Mouse (Mus musculus) forebrain, postnatal 0 days (tissue): ENCODE measurements around the gene Mycbpap. TPM values are rescaled to one million over a fixed set of nuclear protein-coding genes. Genes with fewer than 3 reads are reported as not detected.

Experiments used
- ATAC-seq: fragments of 200-750 bp; cut with Nextera tagmentation; 2 replicates; pipeline ENCODE4 v1.8.0; 2017; ENCODE audit warnings: mild to moderate bottlenecking, moderate library complexity
- DNase-seq: peaks from one replicate; pipeline ENCODE4 v3.0.0-alpha.2; 2015
- H3K27ac ChIP-seq: fragments of 300-500 bp; sonication (generic); 2 replicates; pipeline ENCODE4 v1.5.1; 2014; ENCODE audit warnings: low read depth, mild to moderate bottlenecking, antibody characterized with exemption, low read length, moderate library complexity, mixed read lengths
- H3K27me3 ChIP-seq: fragments of 300-500 bp; sonication (generic); 2 replicates; pipeline ENCODE4 v1.6.1; 2014; ENCODE audit warnings: mild to moderate bottlenecking, low read length, mixed read lengths; ENCODE audit not compliant: insufficient read depth
- H3K36me3 ChIP-seq: fragments of 300-500 bp; sonication (generic); 2 replicates; pipeline ENCODE4 v1.6.1; 2014; ENCODE audit warnings: mild to moderate bottlenecking, moderate library complexity; ENCODE audit not compliant: insufficient read depth
- H3K4me1 ChIP-seq: fragments of 300-500 bp; sonication (generic); 2 replicates; pipeline ENCODE4 v1.6.1; 2014; ENCODE audit warnings: antibody characterized with exemption; ENCODE audit not compliant: insufficient read depth
- H3K4me2 ChIP-seq: fragments of 300-500 bp; sonication (generic); 2 replicates; pipeline ENCODE4 v1.6.1; 2014; ENCODE audit warnings: low read depth, mild to moderate bottlenecking, moderate library complexity
- H3K4me3 ChIP-seq: fragments of 300-500 bp; sonication (generic); 2 replicates; pipeline ENCODE4 v1.5.1; 2014; ENCODE audit warnings: low read depth, low read length, mixed read lengths
- H3K9ac ChIP-seq: fragments of 300-500 bp; sonication (generic); 2 replicates; pipeline ENCODE4 v1.6.1; 2014; ENCODE audit warnings: mild to moderate bottlenecking
- H3K9me3 ChIP-seq: fragments of 300-500 bp; sonication (generic); 2 replicates; pipeline ENCODE4 v1.6.1; 2016; ENCODE audit warnings: low read length
- CTCF ChIP-seq: sonication (generic); IDR thresholded peaks from 2 replicates; pipeline ENCODE4 v1.5.1; 2016; ENCODE audit warnings: antibody characterized with exemption, control low read depth, low read depth
- WGBS: fragments of 180-500 bp; shearing (Covaris S2); extraction: QIAGEN DNeasy Blood & Tissue Kit; methylation state at CpG from one replicate; pipeline ENCODE4 v1.1.7; 2014; 5-methylcytosine and 5-hydroxymethylcytosine counted together
- polyA plus RNA-seq: library from polyadenylated mRNA; unstranded; fragments of >200 nt; fragmentation: Nextera tagmentation; extraction: Ambion mirVana; gene quantifications from 2 replicates; pipeline ENCODE4 v1.2.1, GENCODE M21; 2015
- total RNA-seq: library from RNA; depleted of rRNA; stranded (reverse); fragments of >200 nt; gene quantifications from 2 replicates; pipeline ENCODE4 v1.2.3, GENCODE M21; 2014

Mycbpap gene
- total and polyA plus RNA-seq, 2 experiments from 2014 or later = 1.7 to 2.1 TPM

GRCm38 (mm10) chr11:94472916-94473706 lies 48.4 kb downstream of the Mycbpap start:
- peak overlapping the region; percentile 68 for H3K9ac ChIP-seq
- DNase-seq = no peak
- 2% methylated on average over 49 of the region's 52 CpGs for WGBS
- H3K4me1 ChIP-seq = peaks cover 29% of the 10 kb centered on the region
- peaks cover 6% of the 10 kb centered on the region for H3K27me3 ChIP-seq
- H3K4me2 ChIP-seq = peak overlapping the region; percentile 90
- H3K36me3 ChIP-seq = no peaks in the 10 kb centered on the region
- H3K27ac ChIP-seq = peak overlapping the region; percentile 60
- no peaks in the 10 kb centered on the region for H3K9me3 ChIP-seq
- H3K4me3 ChIP-seq = peak overlapping the region; percentile 72
- no peak for ATAC-seq
- no peak for TF ChIP-seq CTCF

DNA sequence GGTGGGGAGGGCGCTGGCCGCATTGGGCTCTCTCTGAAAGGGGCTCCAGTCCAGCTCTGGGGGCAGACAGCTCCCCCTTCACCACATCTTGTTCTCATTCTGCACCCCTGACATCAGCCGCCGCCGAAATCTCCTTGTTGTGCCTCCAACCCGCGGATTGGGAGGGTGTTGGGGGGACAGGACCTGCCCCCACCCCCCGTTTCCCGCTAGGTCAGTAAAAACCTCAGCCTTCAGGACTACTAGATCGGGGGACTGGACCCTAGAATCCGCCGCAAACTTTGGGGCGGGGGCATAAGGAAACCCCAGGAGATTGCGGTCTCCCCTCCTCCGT lies 49.0 kb downstream of the Mycbpap start:
- Histone ChIP-seq H3K4me2 (peak overlapping the region; percentile 90), H3K36me3 (no peaks in the 10 kb centered on the region), H3K4me3 (peak overlapping the region; percentile 72), H3K4me1 (peaks cover 33% of the 10 kb centered on the region), H3K27ac (peak overlapping the region; percentile 60), H3K9ac (peak overlapping the region; percentile 68), H3K27me3 (peaks cover 6% of the 10 kb centered on the region), H3K9me3 (no peaks in the 10 kb centered on the region)
- DNase-seq = no peak
- TF ChIP-seq CTCF = no peak
- no peak for ATAC-seq
- under 1% methylated on average over 15 of the region's 15 CpGs for WGBS

DNA sequence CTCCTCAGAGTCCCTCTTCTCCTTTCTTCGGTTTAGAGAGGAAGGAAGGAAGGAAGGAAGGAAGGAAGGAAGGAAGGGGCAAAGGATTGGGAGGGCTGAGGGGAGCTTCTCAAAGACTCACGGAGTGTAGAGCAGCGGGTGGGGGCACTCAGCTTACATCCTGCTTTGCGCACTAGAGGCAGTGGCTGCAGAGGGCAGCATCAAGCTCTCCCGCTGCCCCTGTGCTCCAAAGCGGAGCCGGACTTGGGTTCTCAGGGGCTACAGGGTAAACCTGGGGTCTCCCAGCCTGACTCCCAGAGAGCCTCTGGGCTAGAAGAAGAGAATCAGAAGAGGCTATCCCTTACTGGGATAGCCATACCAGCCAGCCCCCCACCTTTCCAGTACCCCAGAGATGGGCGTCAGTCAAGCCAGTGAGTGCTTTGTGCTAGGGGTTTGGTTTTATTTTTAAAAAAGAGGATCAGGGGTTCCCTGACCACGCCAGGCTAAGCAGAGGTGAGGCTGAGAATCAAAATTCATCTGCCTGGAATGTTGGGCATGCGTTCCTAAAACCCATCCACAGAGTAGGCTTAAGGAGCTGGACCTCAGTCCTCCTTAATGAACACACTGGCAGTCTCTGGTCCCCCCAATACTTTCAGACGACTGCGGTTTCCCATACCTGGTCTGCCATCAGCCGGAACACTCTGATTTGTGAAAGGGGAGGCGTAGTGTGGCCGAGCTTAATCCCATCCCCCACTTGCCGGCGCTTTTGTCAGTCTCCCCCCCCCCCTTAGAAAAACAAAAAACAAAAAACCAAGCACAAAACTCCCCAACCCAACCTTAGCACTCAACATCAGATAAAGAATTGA lies 49.6 kb downstream of the Mycbpap start:
- Histone ChIP-seq H3K4me3 (peak overlapping the region; percentile 72), H3K4me1 (peaks cover 33% of the 10 kb centered on the region), H3K4me2 (peak overlapping the region; percentile 90), H3K9ac (peak overlapping the region; percentile 68), H3K27me3 (peaks cover 6% of the 10 kb centered on the region), H3K36me3 (no peaks in the 10 kb centered on the region), H3K9me3 (no peaks in the 10 kb centered on the region), H3K27ac (peak overlapping the region; percentile 60)
- no peak for DNase-seq
- no peak for ATAC-seq
- TF ChIP-seq CTCF = peak; percentile 27; the same call in 1 of the 2 replicates
- 9% methylated on average over 17 of the region's 17 CpGs for WGBS

DNA sequence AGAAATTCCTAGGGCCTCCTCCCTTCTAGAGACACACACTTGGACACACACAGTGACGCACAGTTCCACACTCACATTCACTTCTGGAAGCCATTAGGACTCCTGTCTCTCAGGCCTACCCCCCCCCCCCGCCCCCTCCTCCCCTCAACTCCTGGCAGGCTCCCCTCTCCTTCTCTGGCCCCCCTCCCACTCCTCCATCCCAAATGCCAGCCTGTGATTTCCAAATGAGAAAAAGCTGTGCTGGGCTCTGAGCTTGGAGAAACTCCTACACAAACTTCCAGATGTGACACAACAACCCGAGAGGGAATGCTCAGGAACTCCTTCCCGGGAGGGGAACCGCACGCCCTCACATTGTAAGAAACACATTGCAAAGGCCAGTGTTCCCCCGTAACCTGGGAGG lies 51.2 kb downstream of the Mycbpap start:
- peak overlapping the region; percentile 90 for H3K4me2 ChIP-seq
- peaks cover 29% of the 10 kb centered on the region for H3K4me1 ChIP-seq
- ATAC-seq = no peak
- H3K9me3 ChIP-seq = no peaks in the 10 kb centered on the region
- no peaks in the 10 kb centered on the region for H3K36me3 ChIP-seq
- no peak overlapping the region for H3K27ac ChIP-seq
- no peak for TF ChIP-seq CTCF
- WGBS = 32% methylated on average over 6 of the region's 7 CpGs
- no peak for DNase-seq
- no peak overlapping the region for H3K4me3 ChIP-seq
- peaks cover 6% of the 10 kb centered on the region; the same call in 1 of the 2 replicates for H3K27me3 ChIP-seq
- no peak overlapping the region for H3K9ac ChIP-seq

DNA sequence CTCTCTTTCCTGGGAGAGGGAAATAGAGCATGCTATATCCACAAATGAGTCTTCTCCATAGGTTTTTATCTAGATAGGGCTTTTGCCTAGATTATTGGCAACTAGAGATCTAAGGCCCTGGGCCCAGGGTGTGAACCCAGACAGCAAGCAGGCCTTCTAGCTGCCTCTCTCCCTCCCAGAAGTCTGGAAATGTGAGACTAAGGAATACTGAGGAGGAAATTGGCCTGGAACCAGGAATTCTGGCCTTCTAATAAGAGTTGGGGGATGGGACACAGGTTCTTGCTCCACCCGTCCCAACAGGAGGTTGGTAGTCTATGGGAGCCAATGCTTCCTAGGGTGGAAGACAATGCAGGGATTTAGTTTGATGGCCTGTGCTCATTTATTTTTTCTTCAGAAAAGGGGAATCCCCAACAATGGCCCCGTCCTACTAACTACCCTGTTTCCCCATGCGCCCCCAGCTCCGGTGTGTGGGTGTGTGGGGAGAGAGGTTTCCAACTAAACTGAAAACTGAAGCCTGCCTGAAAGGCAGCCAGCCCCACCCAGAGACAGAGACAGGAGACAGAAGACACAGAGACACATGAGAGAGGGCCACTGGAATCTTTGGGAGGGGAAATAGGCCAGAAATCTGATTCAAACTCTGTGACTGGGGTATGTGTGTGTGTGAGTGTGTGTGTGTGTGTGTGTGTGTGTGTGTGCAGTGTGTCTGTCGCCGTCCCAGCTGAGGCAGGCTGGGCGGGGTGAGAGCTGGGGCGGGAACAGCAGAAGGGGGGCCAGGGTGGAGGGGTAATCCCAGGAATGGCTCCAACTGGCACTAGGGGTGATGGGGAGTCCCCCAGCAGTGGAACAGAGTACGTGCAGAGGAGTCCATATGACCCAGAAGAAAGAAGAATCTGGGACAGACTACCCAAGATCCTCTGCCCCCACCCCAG lies 52.1 kb downstream of the Mycbpap start:
- H3K4me1 ChIP-seq = peaks cover 35% of the 10 kb centered on the region
- DNase-seq = no peak
- 12% methylated on average over 9 of the region's 9 CpGs for WGBS
- no peak for ATAC-seq
- peak overlapping the region; percentile 15 for H3K9ac ChIP-seq
- TF ChIP-seq CTCF = no peak
- H3K27ac ChIP-seq = peak overlapping the region; percentile 90
- no peaks in the 10 kb centered on the region for H3K9me3 ChIP-seq
- 0 out of 2 replicates have a peak, but pooled peaks cover 3% of the 10 kb centered on the region for H3K36me3 ChIP-seq
- peak overlapping the region; percentile 33 for H3K4me2 ChIP-seq
- H3K27me3 ChIP-seq = no peaks in the 10 kb centered on the region
- no peak overlapping the region for H3K4me3 ChIP-seq

- WGBS = 5% methylated on average over 4 of the region's 4 CpGs
- H3K27me3 ChIP-seq = no peaks in the 10 kb centered on the region
- H3K9ac ChIP-seq = no peak overlapping the region
- peak; percentile 95 for ATAC-seq
- H3K9me3 ChIP-seq = no peaks in the 10 kb centered on the region
- H3K4me1 ChIP-seq = peaks cover 35% of the 10 kb centered on the region
- no peak for TF ChIP-seq CTCF
- peak overlapping the region; percentile 90 for H3K27ac ChIP-seq
- H3K4me2 ChIP-seq = peak overlapping the region; percentile 33
- no peak overlapping the region for H3K4me3 ChIP-seq
- peak; percentile 97 for DNase-seq
- 0 out of 2 replicates have a peak, but pooled peaks cover 3% of the 10 kb centered on the region for H3K36me3 ChIP-seq
Measured at GRCm38 (mm10) chr11:94468582-94469064, 52.9 kb downstream of the Mycbpap start.
